Mouse (Mus musculus): Measurements from ENCODE around the gene Clic5. TPM values are rescaled to one million over a fixed set of nuclear protein-coding genes. Genes with fewer than 3 reads are reported as not detected.

Gene Clic5
- 9.7 and 10.5 TPM in 2 replicates for polyA plus RNA-seq (2014; fragmentation: Nextera tagmentation; extraction: Ambion mirVana)

- H3K9me3 ChIP-seq (ENCODE audit: control insufficient read depth, low read length): no peaks in the 10 kb centered on the region
- H3K4me2 ChIP-seq (ENCODE audit: low read length): peak within 1 kb of the TSS; percentile 56
- no peak within 1 kb of the TSS for H3K9ac ChIP-seq (ENCODE audit: low read length)
- WGBS: 4% methylated on average over 24 of the region's 24 CpGs
- peaks cover 24% of the 10 kb centered on the region for H3K27me3 ChIP-seq (replicated peaks; ENCODE audit: control insufficient read depth, insufficient read depth, low read length)
- no peak within 1 kb of the TSS for H3K27ac ChIP-seq (ENCODE audit: low read depth)
- H3K36me3 ChIP-seq (ENCODE audit: control insufficient read depth, insufficient read depth, low read length): no peaks in the 10 kb centered on the region
- DNase-seq (ENCODE audit: low spot score): peak; percentile 66
- peak within 1 kb of the TSS; percentile 31 for H3K4me3 ChIP-seq (ENCODE audit: low read depth, low read length)
- peak; percentile 48; the same call in 1 of the 2 replicates for ATAC-seq (replicated peaks; ENCODE audit: low FRiP score, low TSS enrichment, low read depth)
- H3K4me1 ChIP-seq (replicated peaks; ENCODE audit: control insufficient read depth, insufficient read depth, low read length): peaks cover 6% of the 10 kb centered on the region; the same call in 1 of the 2 replicates
Observed at GRCm38 (mm10) chr17:44188042-44188768, at the start of gene Clic5. Gene Clic5, plus strand, starts transcription at chr17:44188584.

- no peak overlapping the region for H3K4me2 ChIP-seq (ENCODE audit: low read length)
- no peak overlapping the region for H3K9ac ChIP-seq (ENCODE audit: low read length)
- H3K9me3 ChIP-seq (ENCODE audit: control insufficient read depth, low read length): no peaks in the 10 kb centered on the region
- ATAC-seq (replicated peaks; ENCODE audit: low FRiP score, low TSS enrichment, low read depth): no peak
- no peaks in the 10 kb centered on the region for H3K4me1 ChIP-seq (replicated peaks; ENCODE audit: control insufficient read depth, insufficient read depth, low read length)
- no peak overlapping the region for H3K27ac ChIP-seq (ENCODE audit: low read depth)
- 68% methylated on average over 1 of the region's 1 CpGs for WGBS
- no peak overlapping the region for H3K4me3 ChIP-seq (ENCODE audit: low read depth, low read length)
- DNase-seq (ENCODE audit: low spot score): no peak
- H3K27me3 ChIP-seq (replicated peaks; ENCODE audit: control insufficient read depth, insufficient read depth, low read length): no peaks in the 10 kb centered on the region
- H3K36me3 ChIP-seq (ENCODE audit: control insufficient read depth, insufficient read depth, low read length): no peaks in the 10 kb centered on the region
Observed at GRCm38 (mm10) chr17:44145806-44146205, 42.6 kb upstream of the Clic5 start.

- H3K27ac ChIP-seq (ENCODE audit: low read depth): peak overlapping the region; percentile 54; the same call in 1 of the 2 replicates
- 79% methylated on average over 5 of the region's 5 CpGs for WGBS
- DNase-seq (ENCODE audit: low spot score) (peak; percentile 55), ATAC-seq (replicated peaks; ENCODE audit: low FRiP score, low TSS enrichment, low read depth) (peak; percentile 93)
- H3K4me2 ChIP-seq (ENCODE audit: low read length): no peak overlapping the region
- H3K4me3 ChIP-seq (ENCODE audit: low read depth, low read length): no peak overlapping the region
- H3K9ac ChIP-seq (ENCODE audit: low read length): no peak overlapping the region
- no peaks in the 10 kb centered on the region for H3K4me1 ChIP-seq (replicated peaks; ENCODE audit: control insufficient read depth, insufficient read depth, low read length)
- no peaks in the 10 kb centered on the region for H3K36me3 ChIP-seq (ENCODE audit: control insufficient read depth, insufficient read depth, low read length)
- no peaks in the 10 kb centered on the region for H3K27me3 ChIP-seq (replicated peaks; ENCODE audit: control insufficient read depth, insufficient read depth, low read length)
- no peaks in the 10 kb centered on the region for H3K9me3 ChIP-seq (ENCODE audit: control insufficient read depth, low read length)
Observed at GRCm38 (mm10) chr17:44148109-44148846, 40.1 kb upstream of the Clic5 start.

GRCm38 (mm10) chr17:44151130-44151529 is 37.3 kb upstream of the Clic5 start:
- no peak overlapping the region for H3K4me2 ChIP-seq (ENCODE audit: low read length)
- H3K9me3 ChIP-seq (ENCODE audit: control insufficient read depth, low read length): no peaks in the 10 kb centered on the region
- H3K27me3 ChIP-seq (replicated peaks; ENCODE audit: control insufficient read depth, insufficient read depth, low read length): no peaks in the 10 kb centered on the region
- no peak for ATAC-seq (replicated peaks; ENCODE audit: low FRiP score, low TSS enrichment, low read depth)
- 62% methylated on average over 3 of the region's 3 CpGs for WGBS
- H3K36me3 ChIP-seq (ENCODE audit: control insufficient read depth, insufficient read depth, low read length): no peaks in the 10 kb centered on the region
- peak; percentile 56 for DNase-seq (ENCODE audit: low spot score)
- H3K4me3 ChIP-seq (ENCODE audit: low read depth, low read length): no peak overlapping the region
- H3K27ac ChIP-seq (ENCODE audit: low read depth): 0 out of 2 replicates have a peak overlapping the region, but pooled peaks have one; percentile 44
- no peak overlapping the region for H3K9ac ChIP-seq (ENCODE audit: low read length)
- H3K4me1 ChIP-seq (replicated peaks; ENCODE audit: control insufficient read depth, insufficient read depth, low read length): no peaks in the 10 kb centered on the region

GRCm38 (mm10) chr17:44151889-44152288 is 36.5 kb upstream of the Clic5 start:
- Histone ChIP-seq H3K27me3 (replicated peaks; ENCODE audit: control insufficient read depth, insufficient read depth, low read length) (no peaks in the 10 kb centered on the region), H3K27ac (ENCODE audit: low read depth) (peak overlapping the region; percentile 44), H3K4me3 (ENCODE audit: low read depth, low read length) (no peak overlapping the region), H3K9ac (ENCODE audit: low read length) (no peak overlapping the region), H3K4me1 (replicated peaks; ENCODE audit: control insufficient read depth, insufficient read depth, low read length) (no peaks in the 10 kb centered on the region), H3K9me3 (ENCODE audit: control insufficient read depth, low read length) (no peaks in the 10 kb centered on the region), H3K4me2 (ENCODE audit: low read length) (no peak overlapping the region), H3K36me3 (ENCODE audit: control insufficient read depth, insufficient read depth, low read length) (no peaks in the 10 kb centered on the region)
- 0 out of 2 replicates have a peak, but pooled peaks have one; percentile 26 for ATAC-seq (replicated peaks; ENCODE audit: low FRiP score, low TSS enrichment, low read depth)
- 60% methylated on average over 8 of the region's 8 CpGs for WGBS
- DNase-seq (ENCODE audit: low spot score): peak; percentile 57

- Histone ChIP-seq H3K4me1 (replicated peaks; ENCODE audit: control insufficient read depth, insufficient read depth, low read length) (no peaks in the 10 kb centered on the region), H3K9ac (ENCODE audit: low read length) (no peak overlapping the region), H3K27me3 (replicated peaks; ENCODE audit: control insufficient read depth, insufficient read depth, low read length) (no peaks in the 10 kb centered on the region), H3K4me3 (ENCODE audit: low read depth, low read length) (no peak overlapping the region), H3K9me3 (ENCODE audit: control insufficient read depth, low read length) (no peaks in the 10 kb centered on the region), H3K4me2 (ENCODE audit: low read length) (no peak overlapping the region), H3K27ac (ENCODE audit: low read depth) (no peak overlapping the region), H3K36me3 (ENCODE audit: control insufficient read depth, insufficient read depth, low read length) (no peaks in the 10 kb centered on the region)
- 36% methylated on average over 5 of the region's 5 CpGs for WGBS
- no peak for DNase-seq (ENCODE audit: low spot score)
- no peak for ATAC-seq (replicated peaks; ENCODE audit: low FRiP score, low TSS enrichment, low read depth)
Observed at GRCm38 (mm10) chr17:44153871-44154270, 34.5 kb upstream of the Clic5 start.

GRCm38 (mm10) chr17:44155204-44155603 is 33.2 kb upstream of the Clic5 start:
- 72% methylated on average over 2 of the region's 2 CpGs for WGBS
- ATAC-seq (replicated peaks; ENCODE audit: low FRiP score, low TSS enrichment, low read depth) (no peak), DNase-seq (ENCODE audit: low spot score) (no peak)
- no peaks in the 10 kb centered on the region for H3K27me3 ChIP-seq (replicated peaks; ENCODE audit: control insufficient read depth, insufficient read depth, low read length)
- H3K4me2 ChIP-seq (ENCODE audit: low read length): no peak overlapping the region
- H3K9ac ChIP-seq (ENCODE audit: low read length): no peak overlapping the region
- H3K4me3 ChIP-seq (ENCODE audit: low read depth, low read length): no peak overlapping the region
- no peaks in the 10 kb centered on the region for H3K4me1 ChIP-seq (replicated peaks; ENCODE audit: control insufficient read depth, insufficient read depth, low read length)
- H3K36me3 ChIP-seq (ENCODE audit: control insufficient read depth, insufficient read depth, low read length): no peaks in the 10 kb centered on the region
- no peak overlapping the region for H3K27ac ChIP-seq (ENCODE audit: low read depth)
- H3K9me3 ChIP-seq (ENCODE audit: control insufficient read depth, low read length): no peaks in the 10 kb centered on the region

GRCm38 (mm10) chr17:44158186-44158585 is 30.2 kb upstream of the Clic5 start:
- Histone ChIP-seq H3K27me3 (replicated peaks; ENCODE audit: control insufficient read depth, insufficient read depth, low read length) (no peaks in the 10 kb centered on the region), H3K4me2 (ENCODE audit: low read length) (no peak overlapping the region), H3K27ac (ENCODE audit: low read depth) (no peak overlapping the region), H3K9me3 (ENCODE audit: control insufficient read depth, low read length) (no peaks in the 10 kb centered on the region), H3K9ac (ENCODE audit: low read length) (no peak overlapping the region), H3K4me1 (replicated peaks; ENCODE audit: control insufficient read depth, insufficient read depth, low read length) (no peaks in the 10 kb centered on the region), H3K36me3 (ENCODE audit: control insufficient read depth, insufficient read depth, low read length) (no peaks in the 10 kb centered on the region), H3K4me3 (ENCODE audit: low read depth, low read length) (no peak overlapping the region)
- DNase-seq (ENCODE audit: low spot score) (no peak), ATAC-seq (replicated peaks; ENCODE audit: low FRiP score, low TSS enrichment, low read depth) (no peak)
- WGBS: 76% methylated on average over 1 of the region's 1 CpGs
